Mouse (Mus musculus): Measurements from ENCODE around the gene Cd200r4.
"Not testable (repeated sequence)": the region's sequence is repeated elsewhere in the genome, so short reads cannot be mapped to it uniquely, and the experiment has no call there.

The Cd200r4 gene

DNA sequence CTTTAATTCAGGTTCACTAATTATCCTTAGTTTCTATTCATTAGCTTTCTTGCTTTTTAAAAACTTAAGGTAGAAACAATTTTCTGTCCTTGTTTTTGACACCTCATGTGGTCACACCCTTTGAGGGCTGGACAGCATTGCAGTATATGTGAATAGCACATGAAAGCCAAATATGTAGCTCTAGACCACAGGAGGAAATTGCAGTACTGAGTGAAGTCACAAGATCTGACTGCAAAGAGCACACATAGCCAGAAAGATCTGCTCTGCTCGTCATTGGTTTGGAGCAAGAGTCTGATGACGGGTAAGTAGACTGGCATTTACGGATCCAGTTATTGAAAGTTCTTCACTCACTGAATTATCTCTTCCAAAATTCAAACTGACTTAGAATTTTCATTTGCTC, at the start of gene Cd200r4:
Cd200r4 (plus strand) TSS at position 190 of the 400 bp plus-strand sequence.
- no peak for DNase-seq

DNA sequence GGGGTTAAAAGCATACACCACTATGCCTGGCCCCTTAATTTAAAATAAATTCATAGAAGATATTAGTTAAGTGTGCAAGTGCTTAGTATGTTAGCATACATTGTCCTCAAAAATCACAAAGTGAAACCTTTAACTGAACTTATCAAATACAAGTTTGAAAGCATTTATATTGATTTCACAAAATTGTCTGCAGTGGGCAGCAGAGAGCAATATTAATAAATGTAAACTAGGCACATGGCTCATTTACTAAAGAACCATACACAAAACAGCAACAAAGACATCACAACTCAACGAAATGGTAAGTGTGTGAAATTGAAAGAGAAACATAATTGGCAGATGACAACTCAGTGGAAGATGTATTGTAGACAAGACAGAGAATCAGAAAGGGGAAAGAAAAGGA, 49.7 kb upstream of the Cd200r4 start:
- DNase-seq: no peak

DNA sequence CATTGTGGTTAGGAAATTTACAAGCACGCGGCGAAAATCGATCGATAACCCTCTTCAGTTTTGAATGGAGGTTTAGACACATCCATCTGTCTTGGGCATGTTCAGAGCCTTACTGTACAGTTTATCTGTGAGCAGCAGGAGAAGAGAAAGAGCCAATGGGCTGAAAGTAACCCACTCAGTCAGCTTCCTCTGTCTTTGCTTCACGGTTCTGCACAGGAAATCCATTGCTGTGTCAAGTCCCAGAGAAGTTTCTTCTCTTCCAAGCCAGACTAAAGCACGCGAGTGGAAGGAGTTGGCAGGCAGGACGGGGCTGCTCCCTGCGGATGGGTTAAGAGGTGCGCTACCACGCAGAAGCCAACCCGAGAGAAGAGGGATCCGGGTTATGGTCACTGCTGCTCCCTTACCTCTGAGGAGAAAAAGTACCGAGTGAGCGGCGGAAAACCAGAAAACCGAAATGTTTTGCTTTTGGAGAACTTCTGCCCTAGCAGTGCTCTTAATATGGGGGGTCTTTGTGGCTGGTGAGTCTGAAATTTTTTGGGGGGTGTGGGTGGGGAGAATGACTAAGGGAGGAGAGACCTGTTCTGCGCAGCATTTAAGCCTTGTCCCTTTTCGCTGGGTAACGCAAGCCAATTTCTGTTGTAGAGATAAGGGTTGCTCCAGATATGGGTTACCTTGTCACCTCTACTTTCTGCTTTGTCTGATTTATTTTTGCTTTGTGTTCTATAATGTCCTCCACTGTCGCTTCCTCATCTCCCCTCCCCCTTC, 45.8 kb upstream of the Cd200r4 start, which contains the start of gene Cd200r1:
Cd200r1 (plus strand) TSS at position 182 of the 765 bp plus-strand sequence.
- DNase-seq: peak in 1 of 2 experiments; percentile 16

DNA sequence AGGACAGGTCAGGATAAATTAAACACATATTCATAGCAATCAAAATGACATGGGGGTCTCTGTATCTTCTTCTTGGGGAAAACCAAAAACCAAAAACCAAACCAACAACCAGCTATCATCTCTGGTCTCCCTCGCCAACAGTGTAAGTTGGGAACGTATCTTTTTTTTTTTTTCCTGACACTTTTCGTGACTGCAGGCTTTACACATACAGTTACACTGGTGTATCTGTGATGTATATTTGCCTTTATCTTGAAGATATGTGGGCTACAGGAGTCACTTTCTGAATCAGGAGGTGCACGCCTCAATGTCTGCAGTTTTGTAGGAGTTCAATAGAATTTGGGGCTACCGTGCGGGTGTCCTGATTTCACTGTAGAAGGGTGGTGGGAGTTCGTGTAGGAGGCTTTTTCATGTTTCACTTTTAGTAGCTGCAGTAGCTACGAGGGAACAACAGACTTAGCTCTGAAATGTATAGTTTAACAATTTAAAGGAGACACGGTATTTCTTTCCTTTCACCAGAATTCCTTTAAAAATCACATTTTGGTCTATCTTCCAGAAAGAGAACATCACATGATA, 45.1 kb upstream of the Cd200r4 start:
- DNase-seq: no peak

GRCm38 (mm10) chr16:44767506-44767905, 44.0 kb upstream of the Cd200r4 start:
- no peak for DNase-seq

- no peak for DNase-seq
Measured at GRCm38 (mm10) chr16:44767967-44768366, 43.6 kb upstream of the Cd200r4 start.

- DNase-seq: no peak
Measured at GRCm38 (mm10) chr16:44772577-44772976, 39.0 kb upstream of the Cd200r4 start.

- DNase-seq: no peak
Measured at GRCm38 (mm10) chr16:44773673-44774072, 37.9 kb upstream of the Cd200r4 start.

- no peak for DNase-seq
Measured at GRCm38 (mm10) chr16:44774201-44774600, 37.3 kb upstream of the Cd200r4 start.

- DNase-seq: peak; percentile 12 to 49
Measured at GRCm38 (mm10) chr16:44778538-44779147, 32.9 kb upstream of the Cd200r4 start.

DNA sequence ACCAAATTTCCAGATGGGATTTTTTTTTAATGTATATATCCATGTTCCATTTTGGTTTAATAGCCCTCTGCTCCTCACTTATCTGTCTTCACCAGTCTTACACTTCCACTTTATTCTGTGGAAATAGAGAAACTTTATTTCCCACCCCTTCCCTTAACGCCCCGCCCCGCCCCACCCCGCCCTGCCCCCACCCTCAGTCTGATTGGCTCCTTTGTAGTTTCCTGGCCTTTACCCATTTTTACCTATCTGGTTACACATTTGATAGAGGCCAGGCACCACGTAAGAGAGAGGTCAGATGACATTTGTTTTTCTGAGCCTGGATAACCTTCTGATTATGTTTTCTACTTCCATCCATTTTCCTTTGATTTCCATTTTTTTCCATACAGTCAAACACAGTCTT, 32.0 kb upstream of the Cd200r4 start:
- no peak for DNase-seq

DNA sequence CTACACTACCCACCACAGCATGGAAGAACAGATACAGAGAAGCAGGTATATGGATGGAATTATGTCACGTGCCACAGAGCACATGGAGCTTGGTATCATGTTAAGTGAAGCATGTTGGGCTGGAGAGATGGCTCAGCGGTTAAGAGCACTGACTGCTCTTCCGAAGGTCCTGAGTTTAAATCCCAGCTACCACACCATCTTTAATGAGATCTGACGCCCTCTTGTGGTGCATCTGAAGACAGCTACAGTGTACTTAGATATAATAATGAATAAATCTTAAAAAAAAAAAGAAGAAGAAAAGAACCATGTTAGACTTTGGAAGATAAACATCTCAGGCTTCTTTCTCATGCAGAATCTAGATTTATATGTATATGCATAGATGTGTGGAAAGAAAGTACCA, 30.8 kb upstream of the Cd200r4 start:
- no peak for DNase-seq

- DNase-seq: no peak
Measured at GRCm38 (mm10) chr16:44786934-44787333, 24.6 kb upstream of the Cd200r4 start.

DNA sequence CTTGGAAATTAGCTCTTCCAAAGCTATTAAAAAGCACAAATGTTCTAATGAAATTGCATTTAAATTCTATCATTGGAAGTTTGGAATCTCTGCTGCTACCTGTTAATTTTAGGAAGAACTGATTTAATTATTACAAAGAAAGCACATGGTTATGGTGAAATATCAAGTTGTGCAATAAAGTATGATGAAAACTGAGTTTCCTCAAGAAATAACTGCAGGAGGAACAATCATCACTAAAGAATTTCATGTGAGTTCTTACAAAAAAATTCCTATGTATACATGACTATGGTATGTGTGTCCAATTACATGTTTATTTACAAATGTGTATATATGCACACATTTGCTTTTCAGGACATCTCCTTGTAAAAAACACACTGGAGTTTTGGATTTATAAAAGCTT, 17.1 kb upstream of the Cd200r4 start:
- DNase-seq: no peak

- DNase-seq: no peak
Measured at GRCm38 (mm10) chr16:44805976-44806375, 5.6 kb upstream of the Cd200r4 start.

GRCm38 (mm10) chr16:44810223-44810622, 1.3 kb upstream of the Cd200r4 start:
- not testable (repeated sequence) for DNase-seq

DNA sequence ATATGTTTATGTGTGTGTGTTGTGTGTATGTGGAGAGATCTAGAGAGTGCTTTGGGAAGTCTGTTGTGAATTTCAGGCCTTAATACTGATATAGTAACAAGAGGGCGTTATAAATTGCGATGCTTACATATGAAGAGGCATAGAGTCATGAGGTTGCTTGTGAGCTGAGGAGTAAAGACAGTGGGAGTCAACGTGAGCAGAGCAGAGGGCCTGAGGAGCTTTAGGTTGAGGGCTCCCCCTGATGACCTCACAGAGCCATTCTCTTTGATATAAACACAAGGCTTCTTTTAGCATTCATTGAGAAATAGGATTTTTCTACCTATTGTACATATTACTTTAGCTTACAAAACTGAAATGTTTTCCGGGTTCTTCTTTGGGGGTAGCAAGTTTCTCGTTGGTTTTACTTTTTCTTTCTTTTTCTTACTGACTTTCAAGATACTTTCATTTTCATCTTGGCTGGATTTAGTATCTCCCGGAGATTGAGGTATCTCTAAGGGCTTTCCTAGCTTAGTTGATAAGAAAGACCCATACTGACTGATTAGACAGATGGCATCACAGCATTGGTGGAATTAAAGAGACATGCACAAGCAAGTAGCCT, 1.0 kb downstream of the Cd200r4 start:
- DNase-seq: no peak

DNA sequence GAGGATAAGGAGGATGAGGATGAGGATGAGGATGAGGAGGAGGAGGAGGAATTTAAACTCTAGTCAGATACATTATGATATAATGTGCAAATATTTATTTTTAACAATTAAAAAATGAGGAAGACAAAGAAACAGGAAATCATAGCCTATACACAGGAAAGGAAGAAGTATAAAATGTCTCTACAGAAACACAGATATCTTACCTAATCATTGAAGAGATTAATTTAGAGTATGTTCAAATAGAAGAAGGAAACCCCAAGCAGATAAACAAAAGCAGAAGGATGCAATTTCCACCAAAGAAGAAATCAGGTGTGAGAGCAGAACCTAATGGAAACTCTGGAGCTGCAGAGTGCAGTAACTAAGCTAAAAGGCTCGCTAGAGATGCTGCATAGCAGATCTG, 6.5 kb downstream of the Cd200r4 start:
- no peak for DNase-seq

DNA sequence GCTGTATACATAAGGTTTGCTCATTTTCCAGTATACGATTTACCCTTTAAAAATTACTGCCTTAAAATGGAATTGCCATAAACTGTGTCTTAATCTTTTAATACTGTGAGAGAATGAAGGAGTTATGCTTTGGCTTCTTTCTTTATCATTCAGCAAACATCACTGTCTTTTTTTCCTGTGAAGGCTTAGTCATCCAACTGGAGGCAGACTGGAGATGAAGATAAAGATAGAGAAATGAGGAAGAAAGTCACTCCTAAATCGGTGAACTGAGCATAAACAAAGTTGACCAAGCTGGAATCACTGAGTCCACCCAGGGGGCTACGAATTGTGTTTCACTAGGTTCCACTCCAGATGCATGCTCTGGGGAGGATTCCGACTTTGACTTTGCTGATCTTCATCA, 9.0 kb downstream of the Cd200r4 start:
- no peak for DNase-seq

DNA sequence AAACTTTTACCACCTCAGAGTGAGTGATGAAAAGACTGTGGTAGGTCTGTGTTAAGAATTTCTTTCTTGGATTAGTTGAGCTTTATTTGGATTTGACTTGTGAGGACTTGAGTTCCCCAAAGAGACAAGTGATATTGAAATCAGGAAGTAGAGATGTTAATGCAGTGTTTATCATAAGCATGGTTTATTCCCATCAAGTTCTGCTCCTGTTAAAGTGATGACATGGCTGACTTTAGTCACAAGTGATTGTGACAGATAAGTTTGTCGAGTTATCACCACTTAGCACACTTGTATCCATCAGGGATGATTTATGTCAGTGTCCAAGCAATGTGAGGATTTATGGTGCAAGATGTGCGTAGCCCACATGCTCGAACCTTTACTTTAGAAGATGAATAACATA, 20.8 kb downstream of the Cd200r4 start:
- DNase-seq: no peak

GRCm38 (mm10) chr16:44833189-44833588, 21.7 kb downstream of the Cd200r4 start:
- DNase-seq: not testable (repeated sequence)

DNA sequence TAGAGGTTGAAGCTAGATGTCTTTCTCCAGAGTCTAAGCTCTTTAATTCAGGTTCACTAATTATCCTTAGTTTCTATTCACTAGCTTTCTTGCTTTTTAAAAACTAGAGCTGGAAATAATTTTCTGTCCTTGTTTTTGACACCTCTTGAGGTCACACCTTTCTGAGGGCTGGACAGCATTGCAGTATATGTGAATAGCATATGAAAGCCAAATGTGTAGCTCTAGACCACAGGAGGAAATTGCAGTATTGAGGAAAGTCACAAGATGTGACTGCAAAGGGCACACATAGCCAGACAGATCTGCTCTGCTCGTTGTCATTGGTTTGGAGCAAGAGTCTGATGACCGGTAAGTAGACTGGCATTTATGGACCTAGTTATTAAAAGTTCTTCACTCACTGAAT, 55.3 kb downstream of the Cd200r4 start, which contains the start of gene Cd200r2:
Cd200r2 (plus strand) TSS at position 301 of the 400 bp plus-strand sequence.
- no peak for DNase-seq

- DNase-seq: no peak
Measured at GRCm38 (mm10) chr16:44875178-44875577, 63.6 kb downstream of the Cd200r4 start.

DNA sequence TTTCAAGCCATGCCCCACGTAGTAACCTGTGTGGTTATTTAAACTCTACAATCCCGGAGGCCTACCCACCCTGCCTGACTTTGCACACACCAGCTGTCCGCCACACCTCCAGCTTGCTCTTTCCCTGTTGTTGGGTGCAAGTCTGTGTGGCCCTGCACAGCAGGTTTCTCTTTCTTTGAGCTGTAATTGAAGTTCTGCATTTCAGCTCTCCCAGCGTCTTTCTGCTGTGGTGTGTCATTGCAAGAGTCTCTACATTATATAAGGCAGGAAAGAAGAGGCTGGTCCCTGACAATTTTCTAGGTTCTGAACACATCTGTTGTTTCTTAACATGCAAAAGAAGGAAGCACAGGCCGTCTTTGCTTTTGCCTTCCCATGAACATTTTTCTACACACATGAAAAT, 65.1 kb downstream of the Cd200r4 start:
- DNase-seq: no peak
